In the genomic region with DNA sequence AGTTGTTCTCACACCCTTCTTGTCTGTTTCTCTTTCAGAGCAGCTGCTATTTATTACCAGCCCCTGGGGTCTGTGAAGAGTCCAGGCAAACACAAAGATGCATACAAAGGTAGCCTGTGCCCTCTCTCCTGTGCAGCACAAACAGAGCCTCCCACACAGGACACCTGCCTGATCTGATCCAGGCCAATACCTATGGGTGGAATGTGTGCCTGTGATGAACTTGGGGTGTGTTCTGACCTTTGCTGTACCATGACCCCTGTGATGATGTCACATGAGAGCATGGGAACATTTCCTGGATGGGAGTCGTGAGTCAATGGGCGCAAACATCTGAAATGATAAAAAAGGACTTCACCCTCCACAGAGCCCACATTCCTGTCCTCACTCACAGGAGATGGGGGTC, we compare ENCODE assay signal across 13 mouse cellular contexts. TPM values are rescaled to one million over a fixed set of nuclear protein-coding genes. Genes with fewer than 3 reads are reported as not detected.
"Had no signal": no experiment of that assay in that cellular context is flagged by ENCODE, and none has a peak within 500 bp of the region (broad histone marks: within the 10 kb centered on the region; RNA-seq: fewer than 3 reads in every experiment).

No protein-coding gene starts in this region.

- H3K9me3 ChIP-seq: limb, embryonic 13.5 days; midbrain, embryonic 12.5 days; neural tube, embryonic 13.5 days; stomach, embryonic 15.5 days had no signal

- H3K27me3 ChIP-seq: limb, embryonic 13.5 days; midbrain, embryonic 12.5 days; neural tube, embryonic 13.5 days; stomach, embryonic 15.5 days had no signal

- H3K4me3 ChIP-seq: limb, embryonic 13.5 days; midbrain, embryonic 12.5 days; neural tube, embryonic 13.5 days; stomach, embryonic 15.5 days had no signal

- ATAC-seq: midbrain, embryonic 16.5 days had no signal

- H3K4me1 ChIP-seq: limb, embryonic 13.5 days; midbrain, embryonic 12.5 days; neural tube, embryonic 13.5 days; stomach, embryonic 15.5 days had no signal

- H3K9ac ChIP-seq: limb, embryonic 13.5 days; midbrain, embryonic 12.5 days; neural tube, embryonic 13.5 days; stomach, embryonic 15.5 days had no signal

- H3K27ac ChIP-seq: limb, embryonic 13.5 days; midbrain, embryonic 12.5 days; neural tube, embryonic 13.5 days; stomach, embryonic 15.5 days had no signal

- H3K4me2 ChIP-seq: limb, embryonic 13.5 days; midbrain, embryonic 12.5 days; neural tube, embryonic 13.5 days; stomach, embryonic 15.5 days had no signal

- DNase-seq: kidney, adult 2 months; kidney, postnatal 10 days; kidney, postnatal 4 days; left cerebral cortex, postnatal 4 days; lung, adult 18-20 months; right cerebral cortex, postnatal 4 days; thymus, postnatal 4 days had no signal

- H3K36me3 ChIP-seq: limb, embryonic 13.5 days; midbrain, embryonic 12.5 days; neural tube, embryonic 13.5 days; stomach, embryonic 15.5 days had no signal

RNA-seq across cellular contexts. Expression of a gene that starts 30.7 kb away (rescaled TPM):
- total RNA-seq: megakaryocyte-erythroid progenitor cell, adult 5-6 weeks had no signal
